In genomic region chr2:30544782-30545435, GRCm38 (mm10) we compare ENCODE assay signal across 8 mouse cellular contexts. TPM values are rescaled to one million over a fixed set of nuclear protein-coding genes. Genes with fewer than 3 reads are reported as not detected.
DNase-seq lines count a peak whose midpoint lies in the region; ATAC-seq and TF ChIP-seq lines count a peak whose summit lies in the region.

No protein-coding gene starts in this region.

- H3K27ac ChIP-seq in forebrain, embryonic 10.5 days, result peak overlapping the region; percentile 84
- no peak overlapping the region for H3K27ac ChIP-seq in heart, embryonic 14.5 days (replicated peaks in 1 of 2; ENCODE audit: control insufficient read depth in 1 of 2, insufficient read depth in 1 of 2, low read depth in 2 of 2, low read length in 2 of 2)
- no peak overlapping the region for H3K27ac ChIP-seq in kidney, postnatal 0 days
- H3K27ac ChIP-seq in liver, adult 2 months (replicated peaks; ENCODE audit: insufficient read depth, low read depth, low read length), result no peak overlapping the region

- H3K4me3 ChIP-seq in C2C12 (ENCODE audit: insufficient read depth, poor library complexity, severe bottlenecking), result no peak overlapping the region
- peak overlapping the region; percentile 33 for H3K4me3 ChIP-seq in forebrain, embryonic 10.5 days
- H3K4me3 ChIP-seq in heart, embryonic 14.5 days (ENCODE audit: control insufficient read depth in 1 of 2, insufficient read depth in 1 of 2, low read depth in 1 of 2, low read length in 2 of 2), result peak overlapping the region in 1 of 2 experiments; percentile 17; a peak in 2 of 4 replicates
- 0 out of 2 replicates have a peak overlapping the region, but pooled peaks have one; percentile 9 for H3K4me3 ChIP-seq in kidney, postnatal 0 days (replicated peaks; ENCODE audit: low read depth, low read length)
- H3K4me3 ChIP-seq in liver, adult 2 months (ENCODE audit: insufficient read depth, low read depth, low read length), result peak overlapping the region; percentile 9; the same call in 1 of the 2 replicates

- WGBS in forebrain, embryonic 10.5 days, result 3% methylated on average over 35 of the region's 35 CpGs
- WGBS in heart, embryonic 14.5 days, result 3% methylated on average over 35 of the region's 35 CpGs
- WGBS in kidney, postnatal 0 days, result 2% methylated on average over 35 of the region's 35 CpGs
- 7% methylated on average over 35 of the region's 35 CpGs for WGBS in liver, adult 2 months

- no peak overlapping the region for H3K9ac ChIP-seq in heart, embryonic 14.5 days (ENCODE audit: low read length)
- H3K9ac ChIP-seq in kidney, postnatal 0 days (ENCODE audit: low read depth, low read length), result no peak overlapping the region
- no peak overlapping the region for H3K9ac ChIP-seq in liver, adult 2 months (ENCODE audit: low read depth, low read length)

- H3K27me3 ChIP-seq in C2C12 (ENCODE audit: control insufficient read depth, insufficient read depth, insufficient read length), result no peaks in the 10 kb centered on the region
- peaks cover 26% of the 10 kb centered on the region for H3K27me3 ChIP-seq in forebrain, embryonic 10.5 days (ENCODE audit: poor library complexity, severe bottlenecking)
- H3K27me3 ChIP-seq in heart, embryonic 14.5 days (ENCODE audit: control insufficient read depth, insufficient read depth, low read length), result no peaks in the 10 kb centered on the region
- no peaks in the 10 kb centered on the region for H3K27me3 ChIP-seq in kidney, postnatal 0 days (ENCODE audit: insufficient read depth, low read length)
- no peaks in the 10 kb centered on the region for H3K27me3 ChIP-seq in liver, adult 2 months (ENCODE audit: control insufficient read depth, insufficient read depth, low read length)

- peaks cover 5% of the 10 kb centered on the region; the same call in 1 of the 2 replicates for H3K9me3 ChIP-seq in forebrain, embryonic 10.5 days
- H3K9me3 ChIP-seq in heart, embryonic 14.5 days (ENCODE audit: control insufficient read depth, low read length), result no peaks in the 10 kb centered on the region
- no peaks in the 10 kb centered on the region for H3K9me3 ChIP-seq in kidney, postnatal 0 days (replicated peaks; ENCODE audit: low read length)

- no peaks in the 10 kb centered on the region for H3K36me3 ChIP-seq in C2C12 (ENCODE audit: control insufficient read depth, insufficient read depth)
- H3K36me3 ChIP-seq in forebrain, embryonic 10.5 days (replicated peaks), result no peaks in the 10 kb centered on the region
- no peaks in the 10 kb centered on the region for H3K36me3 ChIP-seq in heart, embryonic 14.5 days (ENCODE audit: control insufficient read depth, insufficient read depth, low read length)
- no peaks in the 10 kb centered on the region for H3K36me3 ChIP-seq in kidney, postnatal 0 days (ENCODE audit: insufficient read depth, low read length)
- H3K36me3 ChIP-seq in liver, adult 2 months (ENCODE audit: control insufficient read depth, insufficient read depth, low read length), result no peaks in the 10 kb centered on the region

- H3ac ChIP-seq in C2C12 (ENCODE audit: control insufficient read depth, insufficient read length, low read depth), result no peak overlapping the region

- H3K79me2 ChIP-seq in C2C12 (ENCODE audit: control insufficient read depth, insufficient read depth), result no peaks in the 10 kb centered on the region
- H3K79me2 ChIP-seq in liver, adult 2 months (ENCODE audit: control insufficient read depth, insufficient read depth, low read length), result no peaks in the 10 kb centered on the region

- no peak for TF ChIP-seq CTCF in C2C12 (IDR thresholded peaks at IDR 0.05; ENCODE audit: control insufficient read depth, insufficient read depth, insufficient read length)
- no peak for TF ChIP-seq CTCF in kidney, postnatal 0 days (IDR thresholded peaks at IDR 0.05; ENCODE audit: low read depth)
- no peak for TF ChIP-seq CTCF in liver, adult 2 months (IDR thresholded peaks at IDR 0.05; ENCODE audit: low read depth, low read length)

- H3K4me2 ChIP-seq in heart, embryonic 14.5 days (ENCODE audit: low read length), result peak overlapping the region; percentile 62
- peak overlapping the region; percentile 36 for H3K4me2 ChIP-seq in kidney, postnatal 0 days (ENCODE audit: low read length)

- no peaks in the 10 kb centered on the region for H3K79me3 ChIP-seq in C2C12 (ENCODE audit: low read depth)

- DNase-seq in c-Kit-positive CD71-negative TER-119-negative erythroid progenitor cells, embryonic 14.5 days (ENCODE audit: low read depth), result peak; percentile 79
- DNase-seq in forebrain, embryonic 10.5 days (ENCODE audit: extremely low spot score, low spot score), result peak; percentile 97
- DNase-seq in kidney, postnatal 0 days (ENCODE audit: low spot score), result peak; percentile 96
- DNase-seq in liver, adult 2 months (ENCODE audit: extremely low read depth, low read depth, low spot score), result peak; percentile 47
- DNase-seq in spleen, postnatal 14 days (ENCODE audit: low spot score in 2 of 2), result peak; percentile 46 to 58

- peak; percentile 68 for ATAC-seq in heart, embryonic 14.5 days (ENCODE audit: insufficient number of reproducible peaks, insufficient read depth, low FRiP score, low read depth)
- ATAC-seq in kidney, postnatal 0 days (replicated peaks; ENCODE audit: low FRiP score, low read depth), result peak; percentile 87
- peak; percentile 90 for ATAC-seq in monocyte, adult 5-6 weeks (replicated peaks; ENCODE audit: insufficient number of reproducible peaks, low FRiP score, low TSS enrichment, poor library complexity, severe bottlenecking)

- peaks cover 68% of the 10 kb centered on the region for H3K4me1 ChIP-seq in forebrain, embryonic 10.5 days
- peaks cover 26 to 28% of the 10 kb centered on the region in 2 experiments for H3K4me1 ChIP-seq in heart, embryonic 14.5 days (ENCODE audit: control insufficient read depth in 2 of 2, insufficient read depth in 2 of 2, low read length in 2 of 2)
- peaks cover 6% of the 10 kb centered on the region; the same call in 1 of the 2 replicates for H3K4me1 ChIP-seq in kidney, postnatal 0 days (replicated peaks; ENCODE audit: insufficient read depth, low read length)
- H3K4me1 ChIP-seq in liver, adult 2 months (ENCODE audit: control insufficient read depth, insufficient read depth, low read length), result no peaks in the 10 kb centered on the region

- TF ChIP-seq POLR2A in liver, adult 2 months (IDR thresholded peaks at IDR 0.05; ENCODE audit: extremely low read depth, insufficient read depth, low read length), result no peak

TF ChIP-seq in C2C12, 6 proteins besides CTCF, POLR2A, EP300 and RAD21:
- TF ChIP-seq USF1 (IDR thresholded peaks at IDR 0.05; ENCODE audit: low read depth), result peak; percentile 80
- TF ChIP-seq CEBPB (IDR thresholded peaks at IDR 0.05; ENCODE audit: low read depth), result no peak
- TF ChIP-seq MAX (IDR thresholded peaks at IDR 0.05), result peak; percentile 99

RNA-seq across cellular contexts. Expression of gene Cstad, which starts 49.9 kb away (rescaled TPM):
- 0.47 TPM for polyA plus RNA-seq in C2C12 (2012; fragmentation: generic; extraction: Trizol)
- 0.35 TPM in 1 of 2 replicates, not detected in the other for polyA plus RNA-seq in forebrain, embryonic 10.5 days (2016; fragmentation: Nextera tagmentation; extraction: Ambion mirVana)
- 3.2 and 3.8 TPM in 2 replicates for polyA plus RNA-seq in heart, embryonic 14.5 days (2014; fragmentation: Nextera tagmentation; extraction: Ambion mirVana)
- polyA plus RNA-seq in kidney, postnatal 0 days (2015; fragmentation: Nextera tagmentation; extraction: Ambion mirVana), result 2.1 and 2.7 TPM in 2 replicates
- total RNA-seq in liver, adult 2 months (2014; rRNA removed), result 0.46 TPM in 1 of 2 replicates, not detected in the other
- polyA plus RNA-seq in liver, adult 2 months (2012; rRNA removed), result not detected in 2 replicates
- 4.5 to 7.0 TPM in 2 of 3 replicates, not detected in the other for total RNA-seq in monocyte, adult 5-6 weeks (2017)

Comparison
In these comparisons a context has a peak if more than half of its experiments do, and no peak if none do; other contexts are left out.
1. DNase-seq: peak in every context shown above with its lines; median percentile 97 in forebrain, embryonic 10.5 days; 96 in kidney, postnatal 0 days; 79 in c-Kit-positive CD71-negative TER-119-negative erythroid progenitor cells, embryonic 14.5 days; 52 in spleen, postnatal 14 days; 47 in liver, adult 2 months.